ENCODE assay signal across 19 mouse cellular contexts in genomic region chr1:46831927-46832326, GRCm38 (mm10).
DNase-seq lines count a peak whose midpoint lies in the region; ATAC-seq and TF ChIP-seq lines count a peak whose summit lies in the region.
"Had no signal": no experiment of that assay in that cellular context is flagged by ENCODE, and none has a peak within 500 bp of the region (broad histone marks: within the 10 kb centered on the region; RNA-seq: fewer than 3 reads in every experiment).

No protein-coding gene starts in this region.

- H3K9me3 ChIP-seq in liver, postnatal 0 days (ENCODE audit: low read length): no peaks in the 10 kb centered on the region
- H3K9me3 ChIP-seq: embryonic facial prominence, embryonic 10.5 days; lung, embryonic 15.5 days; neural tube, embryonic 13.5 days had no signal

- TF ChIP-seq CTCF in liver, postnatal 0 days (IDR thresholded peaks at IDR 0.05; ENCODE audit: low read depth): no peak

- no peak for TF ChIP-seq EP300 in liver, postnatal 0 days (IDR thresholded peaks at IDR 0.05; ENCODE audit: low read depth)

- peak; percentile 10 to 50 for DNase-seq in heart, adult 18-20 months
- no peak for DNase-seq in heart, postnatal 36 days
- DNase-seq in spleen, postnatal 36 days (ENCODE audit: low spot score in 2 of 2): peak; percentile 45 to 55
- DNase-seq in spleen, postnatal 4 days (ENCODE audit: low spot score in 2 of 2): no peak
- no peak for DNase-seq in left cerebral cortex, postnatal 25 days (ENCODE audit: low spot score in 2 of 2)
- no peak for DNase-seq in liver, postnatal 0 days
- DNase-seq: adrenal gland, adult 8-10 months; cerebellum, adult 11-12 months; cerebellum, postnatal 36 days; kidney, adult 2 months; kidney, postnatal 14 days; left cerebral cortex, postnatal 4 days; right cerebral cortex, postnatal 14 days; thymus, postnatal 25 days had no signal

- intact Hi-C loops in heart, postnatal 36 days (cut with DNase I): no loop called here
- intact Hi-C loops in left cerebral cortex, postnatal 25 days (cut with DNase I): no loop called here

- H3K27me3 ChIP-seq in liver, postnatal 0 days (ENCODE audit: insufficient read depth, low read length): no peaks in the 10 kb centered on the region
- H3K27me3 ChIP-seq: lung, embryonic 15.5 days; neural tube, embryonic 13.5 days had no signal

- H3K4me3 ChIP-seq in liver, postnatal 0 days (ENCODE audit: low read depth, low read length): no peak overlapping the region
- H3K4me3 ChIP-seq: embryonic facial prominence, embryonic 10.5 days; lung, embryonic 15.5 days; neural tube, embryonic 13.5 days had no signal

- H3K27ac ChIP-seq in liver, postnatal 0 days (ENCODE audit: low read depth): no peak overlapping the region
- H3K27ac ChIP-seq: embryonic facial prominence, embryonic 10.5 days; lung, embryonic 15.5 days; neural tube, embryonic 13.5 days had no signal

- H3K4me2 ChIP-seq in liver, postnatal 0 days (ENCODE audit: low read depth, low read length): no peak overlapping the region
- H3K4me2 ChIP-seq: lung, embryonic 15.5 days; neural tube, embryonic 13.5 days had no signal

- H3K4me1 ChIP-seq in liver, postnatal 0 days (ENCODE audit: insufficient read depth): no peaks in the 10 kb centered on the region
- H3K4me1 ChIP-seq: embryonic facial prominence, embryonic 10.5 days; lung, embryonic 15.5 days; neural tube, embryonic 13.5 days had no signal

- H3K9ac ChIP-seq in liver, postnatal 0 days (replicated peaks): no peak overlapping the region
- H3K9ac ChIP-seq: lung, embryonic 15.5 days; neural tube, embryonic 13.5 days had no signal

- H3K36me3 ChIP-seq in liver, postnatal 0 days (replicated peaks; ENCODE audit: insufficient read depth, low read length): no peaks in the 10 kb centered on the region

- ATAC-seq in megakaryocyte, adult 5-6 weeks (ENCODE audit: poor library complexity, severe bottlenecking): peak; percentile 99
- ATAC-seq in liver, postnatal 0 days: no peak
- ATAC-seq: forebrain, embryonic 14.5 days had no signal

- WGBS in liver, postnatal 0 days (ENCODE audit: insufficient replicate concordance): 69% methylated on average over 5 of the region's 5 CpGs

Comparison
In these comparisons a context has a peak if more than half of its experiments do, and no peak if none do; other contexts are left out.
1. DNase-seq: peak in heart, adult 18-20 months (2 of 2) and spleen, postnatal 36 days (2 of 2); none in heart, postnatal 36 days (0 of 2), spleen, postnatal 4 days (0 of 2), left cerebral cortex, postnatal 25 days (0 of 2) and liver, postnatal 0 days (single experiment).